Mouse (Mus musculus): ENCODE measurements around the gene Fryl.

GRCm38 (mm10) chr5:73249341-73249740, 7.1 kb downstream of the Fryl start:
- TF ChIP-seq CTCF (IDR thresholded peaks at IDR 0.05; ENCODE audit: low read depth) (no peak), EP300 (optimal IDR thresholded peaks at IDR 0.05) (no peak)
